Mouse (Mus musculus) lung, postnatal 0 days (tissue): ENCODE measurements around the gene Osbpl11.

ENCODE experiments used
- CTCF ChIP-seq: IDR thresholded peaks from 2 replicates; pipeline ENCODE4 v1.5.1; 2016; ENCODE audit warnings: antibody characterized with exemption, mild to moderate bottlenecking
- EP300 ChIP-seq: IDR thresholded peaks from 2 replicates; pipeline ENCODE4 v1.6.1; 2016; ENCODE audit warnings: antibody characterized with exemption, mild to moderate bottlenecking, control low read depth

DNA sequence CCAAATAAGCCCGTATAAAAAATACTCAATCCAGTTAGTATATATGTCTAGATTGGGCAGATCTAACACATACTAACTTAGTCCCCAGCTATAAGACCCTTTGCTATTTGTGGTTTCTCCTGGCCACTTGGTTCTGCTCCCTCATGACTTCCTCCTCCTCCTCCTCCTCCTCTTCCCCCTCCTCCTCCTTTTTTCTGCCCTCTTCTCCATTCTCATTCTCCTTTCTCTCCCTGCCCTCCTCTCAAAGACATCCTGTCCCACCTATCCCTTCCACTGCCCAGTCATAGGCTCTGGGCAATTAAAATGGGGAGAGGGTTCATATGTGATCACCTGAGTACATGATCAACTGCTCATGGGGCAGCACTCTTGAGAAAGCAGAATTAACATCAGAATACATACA, 77.2 kb downstream of the Osbpl11 start:
- TF ChIP-seq EP300 = no peak
- no peak for TF ChIP-seq CTCF
